Mouse (Mus musculus) embryo, embryonic 10 days (tissue): ENCODE measurements at regions not wholly inside any gene's neighbourhood (a gene's known extent, or its start where the extent isn't known, plus 50 kb on each side); places are given as distances from the start of the nearest gene placed in this dataset.

ENCODE experiments used
- DNase-seq: peaks from one replicate; pipeline ENCODE4 v3.0.0-alpha.2; 2015; ENCODE audit warnings: low spot score

DNA sequence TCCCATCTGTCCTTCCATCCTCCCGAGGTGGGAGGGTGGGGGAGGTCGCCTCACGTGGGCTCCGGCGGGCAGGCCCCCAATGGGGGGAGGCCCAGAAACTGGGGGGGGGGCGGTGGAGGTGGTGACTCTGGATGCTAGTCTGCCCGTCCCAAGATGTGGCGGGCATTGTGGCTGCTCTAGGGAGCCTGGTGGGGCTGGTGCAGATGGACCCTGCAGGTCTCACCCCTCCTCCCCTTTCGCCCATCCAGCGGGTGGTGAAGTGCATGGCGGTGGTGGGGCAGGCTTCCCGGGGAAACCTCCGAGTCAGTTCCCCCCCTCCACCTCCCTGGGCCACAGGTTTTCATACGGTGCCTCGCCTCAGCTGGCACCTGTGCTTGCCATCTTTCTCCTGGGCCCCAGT, 88.6 kb downstream of the Inhba start:
- no peak for DNase-seq

GRCm38 (mm10) chr13:16114837-16115236, 103.2 kb downstream of the Inhba start:
- DNase-seq, result no peak

DNA sequence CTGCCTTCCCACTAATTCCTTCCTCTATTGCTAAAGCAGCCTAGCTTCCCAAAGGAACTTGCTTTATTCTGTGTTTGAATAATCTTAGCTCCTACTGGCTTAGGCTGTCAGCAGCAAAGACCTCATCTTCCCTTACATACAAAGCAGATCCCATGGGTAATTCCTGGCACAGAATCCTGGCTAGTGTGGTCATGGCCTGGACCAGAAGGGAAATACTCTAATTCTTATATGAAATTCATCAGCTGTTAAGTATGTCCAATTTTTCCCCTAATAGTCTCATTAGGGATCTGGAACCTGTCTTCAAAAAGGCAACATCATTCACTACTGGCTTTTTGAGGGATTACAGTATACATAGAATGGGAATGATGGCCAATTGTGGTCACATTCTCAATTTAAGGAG, 135.0 kb downstream of the Inhba start:
- DNase-seq, result no peak

DNA sequence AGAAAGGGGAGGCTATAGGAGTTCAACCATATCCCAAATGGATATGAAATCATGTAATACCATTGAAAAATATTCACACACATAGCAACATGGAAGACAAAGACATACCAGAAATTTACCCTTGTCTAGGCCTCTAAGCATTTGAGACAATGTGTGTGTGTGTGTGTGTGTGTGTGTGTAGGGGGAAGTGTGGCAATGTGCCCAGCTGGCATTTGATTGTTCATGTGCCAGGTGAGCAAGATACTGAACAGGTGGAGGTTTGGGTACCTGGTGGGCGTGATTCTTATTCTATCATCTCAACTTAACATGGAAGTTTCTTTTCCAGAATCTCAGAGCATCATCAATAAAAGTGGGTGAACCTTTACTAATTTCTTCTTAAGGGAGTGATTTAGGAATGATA, 143.3 kb downstream of the Inhba start:
- no peak for DNase-seq

GRCm38 (mm10) chr13:16165204-16165894, 153.7 kb downstream of the Inhba start:
- no peak for DNase-seq

- no peak for DNase-seq
Observed at GRCm38 (mm10) chr13:16196692-16197091, 185.0 kb downstream of the Inhba start.

DNA sequence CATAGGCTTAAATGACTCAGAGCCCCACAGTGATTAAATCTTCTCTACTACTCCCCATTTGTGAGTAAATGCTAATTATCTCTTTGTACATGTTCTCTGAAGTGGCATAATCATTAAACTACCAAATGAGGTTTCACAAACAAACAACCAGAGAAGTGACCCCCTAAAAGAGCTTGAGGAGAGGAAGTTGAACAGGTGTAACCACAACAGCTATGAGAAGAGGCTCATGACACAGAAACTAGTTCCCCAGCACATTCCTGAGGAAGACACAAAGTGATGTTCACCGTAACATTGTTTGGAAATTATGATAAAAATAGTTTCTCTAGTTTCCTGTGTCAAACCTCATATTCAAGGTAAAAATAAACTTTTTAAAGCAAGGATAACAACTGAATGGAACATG, 188.4 kb downstream of the Inhba start:
- no peak for DNase-seq

- DNase-seq, result no peak
Observed at GRCm38 (mm10) chr13:16203147-16203546, 191.5 kb downstream of the Inhba start.

- DNase-seq, result no peak
Observed at GRCm38 (mm10) chr13:16204097-16204496, 192.4 kb downstream of the Inhba start.

DNA sequence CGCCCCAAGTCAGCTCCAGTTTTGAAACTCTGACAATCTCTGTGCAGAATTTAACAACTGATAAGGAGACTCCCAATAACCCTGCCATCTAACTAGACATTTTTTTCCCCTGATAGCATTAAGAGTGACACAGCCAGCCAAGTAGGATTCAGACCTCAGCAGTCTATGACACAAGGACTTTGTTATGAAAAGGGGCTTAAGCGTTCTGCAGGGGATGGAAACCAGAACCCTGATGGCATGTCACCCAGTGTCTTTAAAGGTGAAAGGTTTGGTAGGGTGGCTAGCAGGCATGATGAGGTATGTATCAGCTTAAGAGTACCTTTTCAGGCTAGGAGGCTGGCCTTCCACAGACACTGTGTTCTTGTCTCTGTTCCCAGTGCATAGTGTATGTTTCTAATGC, 199.8 kb downstream of the Inhba start:
- DNase-seq, result no peak

DNA sequence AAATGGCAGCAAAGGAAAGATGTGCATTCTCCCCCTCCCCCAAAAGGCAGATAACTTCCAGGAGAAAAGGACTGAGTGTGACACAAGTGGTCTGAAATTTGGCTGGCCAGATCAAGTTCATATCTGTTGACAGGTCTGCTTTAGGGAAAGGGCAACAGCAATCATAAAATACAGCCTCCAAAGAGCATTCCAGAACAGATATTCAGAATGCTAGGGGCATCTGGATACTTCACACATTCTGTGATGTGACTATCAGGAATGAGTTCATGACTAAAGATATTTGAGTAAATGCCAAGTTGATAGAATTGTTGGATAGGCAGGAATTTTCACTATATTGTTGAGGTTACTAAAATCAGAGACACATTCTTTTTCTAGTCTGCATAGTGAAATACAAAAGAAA, 208.2 kb downstream of the Inhba start:
- DNase-seq, result no peak

- DNase-seq, result no peak
Observed at GRCm38 (mm10) chr13:16222942-16223600, 211.4 kb downstream of the Inhba start.

- DNase-seq, result no peak
Observed at GRCm38 (mm10) chr13:16261145-16261544, 249.5 kb downstream of the Inhba start.

- DNase-seq, result no peak
Observed at GRCm38 (mm10) chr13:16279974-16280373, 268.3 kb downstream of the Inhba start.

- DNase-seq, result no peak
Observed at GRCm38 (mm10) chr13:16280742-16281141, 269.1 kb downstream of the Inhba start.

- no peak for DNase-seq
Observed at GRCm38 (mm10) chr13:16281777-16282176, 270.1 kb downstream of the Inhba start.

DNA sequence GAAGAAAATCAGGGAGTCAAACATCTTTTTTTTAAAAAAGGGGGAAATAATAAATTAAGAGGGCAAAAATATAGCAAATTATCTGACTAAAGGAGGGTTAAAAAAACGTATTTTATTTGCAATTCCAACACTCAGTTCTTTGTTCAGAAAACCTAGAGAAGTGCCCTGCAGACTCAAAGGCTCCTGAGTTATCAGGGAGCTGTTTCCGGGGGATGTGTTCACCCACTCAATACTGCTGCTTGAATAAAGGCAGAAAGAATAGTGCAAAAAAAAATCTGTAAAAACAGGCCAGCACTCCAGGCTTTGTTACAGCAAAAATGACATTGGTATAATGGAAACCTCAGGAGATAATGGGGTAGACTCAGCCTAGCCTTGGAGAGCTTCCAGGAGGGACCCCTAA, 270.6 kb downstream of the Inhba start:
- DNase-seq, result no peak

- DNase-seq, result no peak
Observed at GRCm38 (mm10) chr13:16283336-16283735, 271.7 kb downstream of the Inhba start.

GRCm38 (mm10) chr13:16289633-16290032, 278.0 kb downstream of the Inhba start:
- DNase-seq, result no peak

GRCm38 (mm10) chr13:16290784-16291183, 279.1 kb downstream of the Inhba start:
- DNase-seq, result no peak

GRCm38 (mm10) chr13:16291661-16292291, 280.1 kb downstream of the Inhba start:
- DNase-seq, result no peak

GRCm38 (mm10) chr13:16299756-16300155, 288.1 kb downstream of the Inhba start:
- DNase-seq, result no peak

DNA sequence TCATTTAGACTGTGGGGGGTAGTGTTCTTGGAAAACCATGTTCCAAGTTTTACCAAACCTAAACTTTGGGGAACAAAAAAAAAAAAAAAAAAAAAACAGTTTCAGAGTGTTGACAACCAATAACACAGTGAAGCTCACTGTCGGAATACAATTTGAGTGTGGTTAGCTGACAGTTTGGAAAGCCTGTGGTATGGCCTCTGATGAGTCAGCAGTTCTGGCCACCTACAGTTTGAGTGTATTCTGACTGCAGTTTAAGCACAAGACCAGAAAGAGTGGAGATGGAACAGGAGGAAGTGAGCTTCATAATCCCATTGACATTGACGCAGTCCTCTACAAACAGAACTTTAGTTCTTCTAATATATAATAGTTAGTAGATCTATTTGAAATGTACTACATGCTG, 303.0 kb downstream of the Inhba start:
- no peak for DNase-seq
